Mouse (Mus musculus) heart, postnatal 0 days (tissue): ENCODE results near the gene Tbc1d17. TPM values are rescaled to one million over a fixed set of nuclear protein-coding genes. Genes with fewer than 3 reads are reported as not detected.
A peak's percentile ranks its signal among the peaks of the same experiment; 100 is the strongest.

ENCODE experiments used
- ATAC-seq: fragments of 200-750 bp; cut with Nextera tagmentation; 2 replicates; pipeline ENCODE4 v1.8.0; 2017; ENCODE audit warnings: low read depth, moderate number of reproducible peaks, moderate library complexity; ENCODE audit not compliant: insufficient read depth
- DNase-seq: peaks from one replicate; pipeline ENCODE4 v3.0.0-alpha.2; 2016; ENCODE audit warnings: low spot score
- H3K27ac ChIP-seq: fragments of 300-500 bp; sonication (generic); 2 replicates; pipeline ENCODE4 v1.5.1; 2014; ENCODE audit warnings: low read depth, mild to moderate bottlenecking
- H3K27me3 ChIP-seq: fragments of 300-500 bp; sonication (generic); 2 replicates; pipeline ENCODE4 v1.6.1; 2014; ENCODE audit warnings: low read length, mixed read lengths; ENCODE audit not compliant: control insufficient read depth, insufficient read depth
- H3K36me3 ChIP-seq: fragments of 300-500 bp; sonication (generic); replicated peaks from 2 replicates; pipeline ENCODE4 v1.6.1; 2014; ENCODE audit warnings: low read length, mixed read lengths; ENCODE audit not compliant: control insufficient read depth, insufficient read depth
- H3K4me1 ChIP-seq: fragments of 300-500 bp; sonication (generic); 2 replicates; pipeline ENCODE4 v1.6.1; 2014; ENCODE audit warnings: antibody characterized with exemption; ENCODE audit not compliant: control insufficient read depth, insufficient read depth
- H3K4me2 ChIP-seq: fragments of 300-500 bp; sonication (generic); 2 replicates; pipeline ENCODE4 v1.6.1; 2014; ENCODE audit warnings: low read depth, mild to moderate bottlenecking, low read length, moderate library complexity
- H3K4me3 ChIP-seq: fragments of 300-500 bp; sonication (generic); 2 replicates; pipeline ENCODE4 v1.5.1; 2014; ENCODE audit warnings: low read depth, low read length
- H3K9ac ChIP-seq: fragments of 300-500 bp; sonication (generic); replicated peaks from 2 replicates; pipeline ENCODE4 v1.6.1; 2014; ENCODE audit warnings: low read depth, low read length, mixed read lengths
- H3K9me3 ChIP-seq: fragments of 300-500 bp; sonication (generic); replicated peaks from 2 replicates; pipeline ENCODE4 v1.6.1; 2016; ENCODE audit warnings: low read length; ENCODE audit not compliant: control insufficient read depth
- CTCF ChIP-seq: IDR thresholded peaks from 2 replicates; pipeline ENCODE4 v1.5.1; 2016; ENCODE audit warnings: antibody characterized with exemption, control low read depth, low read depth
- EP300 ChIP-seq: IDR thresholded peaks from 2 replicates; pipeline ENCODE4 v1.6.1; 2016; ENCODE audit warnings: antibody characterized with exemption, low read depth
- WGBS: fragments of 180-500 bp; shearing (Covaris S2); extraction: QIAGEN DNeasy Blood & Tissue Kit; methylation state at CpG from one replicate; pipeline ENCODE4 v1.1.7; 2014; 5-methylcytosine and 5-hydroxymethylcytosine counted together
- polyA plus RNA-seq: library from polyadenylated mRNA; unstranded; fragments of >200 nt; fragmentation: Nextera tagmentation; extraction: Ambion mirVana; gene quantifications from 2 replicates; pipeline ENCODE4 v1.2.1, GENCODE M21; 2015
- total RNA-seq: library from RNA; depleted of rRNA; stranded (reverse); fragments of >200 nt; gene quantifications from 2 replicates; pipeline ENCODE4 v1.2.3, GENCODE M21; 2014; ENCODE audit warnings: low replicate concordance

Tbc1d17 gene
- total and polyA plus RNA-seq, 2 experiments from 2014 or later = 51.7 to 101 TPM

- no peak overlapping the region for H3K4me3 ChIP-seq
- H3K36me3 ChIP-seq = no peaks in the 10 kb centered on the region; the same call in 1 of the 2 replicates
- 83% methylated on average over 3 of the region's 3 CpGs for WGBS
- H3K9me3 ChIP-seq = no peaks in the 10 kb centered on the region
- H3K9ac ChIP-seq = no peak overlapping the region
- H3K27ac ChIP-seq = no peak overlapping the region
- H3K4me1 ChIP-seq = peaks cover 39% of the 10 kb centered on the region
- TF ChIP-seq EP300 = no peak
- TF ChIP-seq CTCF = no peak
- ATAC-seq = no peak
- no peak for DNase-seq
- no peaks in the 10 kb centered on the region for H3K27me3 ChIP-seq
- no peak overlapping the region for H3K4me2 ChIP-seq
Observed at GRCm38 (mm10) chr7:44894175-44894574, 45.3 kb upstream of the Tbc1d17 start.

- Histone ChIP-seq H3K27me3 (no peaks in the 10 kb centered on the region), H3K36me3 (no peaks in the 10 kb centered on the region; the same call in 1 of the 2 replicates), H3K27ac (peak overlapping the region; percentile 71), H3K4me1 (peaks cover 48% of the 10 kb centered on the region), H3K4me3 (peak overlapping the region; percentile 77; the same call in 1 of the 2 replicates), H3K9ac (0 out of 2 replicates have a peak overlapping the region, but pooled peaks have one; percentile 13), H3K9me3 (no peaks in the 10 kb centered on the region), H3K4me2 (peak overlapping the region; percentile 91)
- WGBS = 24% methylated on average over 8 of the region's 8 CpGs
- no peak for DNase-seq
- TF ChIP-seq EP300 (no peak), CTCF (no peak)
- no peak for ATAC-seq
Observed at GRCm38 (mm10) chr7:44893197-44893596, 44.3 kb upstream of the Tbc1d17 start.

GRCm38 (mm10) chr7:44892276-44892921, 43.5 kb upstream of the Tbc1d17 start, which contains the start of gene Med25:
Gene Med25 (minus strand): TSS chr7:44892712.
- peak within 1 kb of the TSS; percentile 91 for H3K27ac ChIP-seq
- H3K4me3 ChIP-seq = peak within 1 kb of the TSS; percentile 77
- WGBS = under 1% methylated on average over 56 of the region's 56 CpGs
- no peaks in the 10 kb centered on the region for H3K27me3 ChIP-seq
- DNase-seq (peak; percentile 93), ATAC-seq (peak; percentile 67)
- H3K4me2 ChIP-seq = peak within 1 kb of the TSS; percentile 91
- TF ChIP-seq CTCF (no peak), EP300 (no peak)
- H3K36me3 ChIP-seq = no peaks in the 10 kb centered on the region; the same call in 1 of the 2 replicates
- H3K9me3 ChIP-seq = no peaks in the 10 kb centered on the region
- peaks cover 50% of the 10 kb centered on the region for H3K4me1 ChIP-seq
- H3K9ac ChIP-seq = peak within 1 kb of the TSS; percentile 87

GRCm38 (mm10) chr7:44891611-44892010, 42.7 kb upstream of the Tbc1d17 start:
- H3K9me3 ChIP-seq = no peaks in the 10 kb centered on the region
- TF ChIP-seq CTCF (no peak), EP300 (no peak)
- H3K9ac ChIP-seq = peak overlapping the region; percentile 87
- ATAC-seq (no peak), DNase-seq (no peak)
- H3K4me3 ChIP-seq = peak overlapping the region; percentile 77
- H3K4me2 ChIP-seq = peak overlapping the region; percentile 91
- no peaks in the 10 kb centered on the region for H3K27me3 ChIP-seq
- peaks cover 51% of the 10 kb centered on the region for H3K4me1 ChIP-seq
- 19% methylated on average over 6 of the region's 6 CpGs for WGBS
- H3K27ac ChIP-seq = peak overlapping the region; percentile 91
- H3K36me3 ChIP-seq = no peaks in the 10 kb centered on the region; the same call in 1 of the 2 replicates

- TF ChIP-seq CTCF (no peak), EP300 (no peak)
- no peak overlapping the region for H3K27ac ChIP-seq
- no peak overlapping the region for H3K9ac ChIP-seq
- H3K4me2 ChIP-seq = peak overlapping the region; percentile 91
- peaks cover 47% of the 10 kb centered on the region for H3K4me1 ChIP-seq
- H3K4me3 ChIP-seq = no peak overlapping the region; the same call in 1 of the 2 replicates
- H3K9me3 ChIP-seq = no peaks in the 10 kb centered on the region
- DNase-seq (no peak), ATAC-seq (no peak)
- peaks cover 4% of the 10 kb centered on the region; the same call in 1 of the 2 replicates for H3K36me3 ChIP-seq
- 56% methylated on average over 4 of the region's 4 CpGs for WGBS
- no peaks in the 10 kb centered on the region for H3K27me3 ChIP-seq
Observed at GRCm38 (mm10) chr7:44890737-44891136, 41.9 kb upstream of the Tbc1d17 start.

GRCm38 (mm10) chr7:44890180-44890579, 41.3 kb upstream of the Tbc1d17 start:
- ATAC-seq = no peak

More at GRCm38 (mm10) chr7:44890180-44890579, 41.3 kb upstream of the Tbc1d17 start:
- peaks cover 10% of the 10 kb centered on the region; the same call in 1 of the 2 replicates for H3K36me3 ChIP-seq
- no peaks in the 10 kb centered on the region for H3K9me3 ChIP-seq
- no peak overlapping the region for H3K4me2 ChIP-seq
- no peak for DNase-seq
- no peak overlapping the region for H3K9ac ChIP-seq
- 85% methylated on average over 6 of the region's 7 CpGs for WGBS
- H3K27ac ChIP-seq = no peak overlapping the region
- H3K4me3 ChIP-seq = no peak overlapping the region
- TF ChIP-seq CTCF (no peak), EP300 (no peak)
- H3K4me1 ChIP-seq = peaks cover 44% of the 10 kb centered on the region
- no peaks in the 10 kb centered on the region for H3K27me3 ChIP-seq
